Mouse (Mus musculus) testis, adult 2 months (tissue): ENCODE results near the gene Per2.

Experiments
- CTCF ChIP-seq: fragments of 200-500 bp; IDR thresholded peaks from 2 replicates; pipeline ENCODE4 v1.5.1; 2012; ENCODE audit warnings: low read depth, mild to moderate bottlenecking, inconsistent platforms, low read length, moderate library complexity; ENCODE audit not compliant: control insufficient read depth, insufficient read depth, insufficient replicate concordance
- POLR2A ChIP-seq: fragments of 200-500 bp; IDR thresholded peaks from 2 replicates; pipeline ENCODE4 v1.6.1; 2012; ENCODE audit warnings: low read depth, mild to moderate bottlenecking, inconsistent platforms, low read length, moderate library complexity; ENCODE audit not compliant: control insufficient read depth

GRCm38 (mm10) chr1:91454927-91455326, 4.2 kb downstream of the Per2 start:
- TF ChIP-seq CTCF (no peak), POLR2A (no peak)
